Mouse (Mus musculus): Measurements from ENCODE around the gene Bpifb4. TPM values are rescaled to one million over a fixed set of nuclear protein-coding genes. Genes with fewer than 3 reads are reported as not detected.

The Bpifb4 gene
- polyA plus RNA-seq, 2 experiments, result 0.04 to 0.15 TPM

DNA sequence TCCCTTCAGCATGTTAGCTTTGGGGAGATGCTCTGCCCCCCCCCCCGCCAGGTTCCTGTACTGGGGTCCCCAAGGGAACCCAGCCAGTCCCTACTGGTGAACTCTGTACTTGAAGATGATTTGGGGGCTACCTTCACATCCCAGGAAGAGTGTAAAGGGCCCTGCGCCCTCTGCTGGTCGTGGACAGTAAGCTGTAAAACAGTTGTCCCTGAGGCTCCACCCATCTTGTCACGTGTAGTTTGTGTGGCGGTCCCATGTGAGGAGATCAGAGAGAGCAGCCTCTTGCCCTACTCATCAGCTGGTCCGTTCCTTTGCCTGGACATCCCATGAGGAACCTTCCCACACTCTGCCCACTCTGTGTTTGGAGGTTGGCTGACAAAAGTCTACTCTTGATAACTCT, 15.8 kb downstream of the Bpifb4 start:
- H3K4me1 ChIP-seq (replicated peaks; ENCODE audit: control insufficient read depth in 2 of 2, insufficient read depth in 2 of 2, low read length in 1 of 2), result no peaks in the 10 kb centered on the region
- H3K9ac ChIP-seq (replicated peaks), result no peak overlapping the region
- H3K27ac ChIP-seq, result no peak overlapping the region
- no peak overlapping the region for H3K4me2 ChIP-seq (ENCODE audit: low read depth)
- no peaks in the 10 kb centered on the region for H3K9me3 ChIP-seq (ENCODE audit: control insufficient read depth, low read length)
- DNase-seq (ENCODE audit: low read depth in 3 of 3, low spot score in 3 of 3), result peak; percentile 34 to 41 (median 40)
- no peaks in the 10 kb centered on the region for H3K27me3 ChIP-seq (ENCODE audit: control insufficient read depth, insufficient read depth, low read length)
- no peak for ATAC-seq (ENCODE audit: insufficient read depth)
- peak; percentile 80 for TF ChIP-seq CTCF (IDR thresholded peaks at IDR 0.05; ENCODE audit: low read depth)
- TF ChIP-seq EP300 (IDR thresholded peaks at IDR 0.05; ENCODE audit: low read depth), result no peak
- no peak overlapping the region for H3K4me3 ChIP-seq (ENCODE audit: insufficient read depth in 1 of 2, low read depth in 2 of 2, low read length in 2 of 2)
- 8% methylated on average over 6 of the region's 6 CpGs for WGBS (ENCODE audit: insufficient replicate concordance)
- no peaks in the 10 kb centered on the region for H3K36me3 ChIP-seq (replicated peaks; ENCODE audit: control insufficient read depth, insufficient read depth, low read depth)

DNA sequence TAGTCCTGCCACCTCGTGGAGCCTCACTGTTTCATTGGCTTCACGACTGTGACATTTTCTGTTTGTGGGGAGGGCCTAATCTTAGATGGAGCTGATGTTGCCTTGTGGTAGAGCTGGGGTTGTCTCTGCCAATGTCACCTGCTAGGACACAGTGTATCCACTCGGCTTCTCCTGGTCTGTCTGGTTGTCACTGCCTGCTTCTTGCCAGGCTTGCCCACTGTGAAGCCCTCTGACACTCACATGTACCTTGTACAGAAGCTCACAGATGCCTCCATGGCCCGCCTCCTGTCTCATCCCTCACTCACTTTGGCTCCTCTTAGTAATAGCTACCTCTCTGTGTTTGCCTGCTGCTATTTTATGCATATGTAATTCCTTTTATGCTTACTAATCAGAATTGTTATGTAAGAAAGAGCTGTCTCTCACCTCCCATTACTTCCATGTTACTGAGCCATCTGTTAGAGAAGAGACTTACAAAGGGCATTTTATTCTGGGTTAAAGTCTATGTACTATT, 24.9 kb downstream of the Bpifb4 start:
- TF ChIP-seq EP300 (IDR thresholded peaks at IDR 0.05; ENCODE audit: low read depth) (no peak), CTCF (IDR thresholded peaks at IDR 0.05; ENCODE audit: low read depth) (no peak)
- WGBS (ENCODE audit: insufficient replicate concordance), result 39% methylated on average over 4 of the region's 4 CpGs

DNA sequence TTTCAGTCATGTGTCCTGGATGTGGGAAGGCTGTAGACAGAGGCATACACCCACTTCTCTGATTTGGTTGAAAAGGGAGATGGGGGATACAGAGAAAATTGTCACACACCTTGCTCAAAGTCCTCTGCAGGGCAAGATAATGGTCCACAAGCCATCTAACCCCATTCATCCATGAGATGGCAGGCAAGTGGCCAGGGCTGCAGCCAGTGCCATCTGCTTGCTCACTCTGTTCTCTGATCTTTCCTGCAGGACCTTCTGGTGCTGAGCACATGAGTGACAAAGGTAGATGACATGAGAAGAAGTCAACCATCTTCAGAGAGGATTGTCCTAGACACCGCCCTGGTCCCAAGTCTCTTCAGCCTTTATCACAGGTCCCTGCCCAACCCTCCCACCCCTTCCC, 25.3 kb downstream of the Bpifb4 start:
- 57% methylated on average over 1 of the region's 1 CpGs for WGBS (ENCODE audit: insufficient replicate concordance)

More for the DNA sequence above, 24.9 kb downstream of the Bpifb4 start:
- Histone ChIP-seq H3K9me3 (ENCODE audit: control insufficient read depth, low read length) (no peaks in the 10 kb centered on the region), H3K4me3 (ENCODE audit: insufficient read depth in 1 of 2, low read depth in 2 of 2, low read length in 2 of 2) (no peak overlapping the region), H3K36me3 (replicated peaks; ENCODE audit: control insufficient read depth, insufficient read depth, low read depth) (no peaks in the 10 kb centered on the region), H3K27ac (no peak overlapping the region), H3K9ac (replicated peaks) (no peak overlapping the region), H3K4me1 (replicated peaks; ENCODE audit: control insufficient read depth in 2 of 2, insufficient read depth in 2 of 2, low read length in 1 of 2) (no peaks in the 10 kb centered on the region), H3K27me3 (ENCODE audit: control insufficient read depth, insufficient read depth, low read length) (no peaks in the 10 kb centered on the region), H3K4me2 (ENCODE audit: low read depth) (no peak overlapping the region)
- no peak for DNase-seq (ENCODE audit: low read depth in 3 of 3, low spot score in 3 of 3)
- ATAC-seq (ENCODE audit: insufficient read depth), result no peak

DNA sequence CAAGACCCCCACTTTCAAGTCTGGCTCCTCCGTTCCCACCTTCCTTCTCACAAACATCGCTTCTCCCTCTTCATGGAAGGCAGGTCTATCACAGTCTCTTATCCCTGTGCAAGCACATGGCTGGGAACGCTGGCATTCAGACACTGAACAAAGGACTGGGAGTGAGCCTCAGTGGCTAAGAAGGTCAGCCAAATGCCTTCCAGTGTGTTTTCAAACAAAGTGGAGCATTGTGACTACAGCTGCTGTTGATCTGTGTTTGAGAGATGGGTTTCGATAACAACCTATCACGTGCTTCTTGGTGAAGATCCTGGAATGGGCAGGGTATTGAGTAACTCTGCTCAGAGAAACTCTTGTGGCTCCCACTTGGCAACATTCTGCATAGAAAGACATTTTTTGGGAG, 32.2 kb downstream of the Bpifb4 start:
- Histone ChIP-seq H3K27ac (no peak overlapping the region), H3K4me2 (ENCODE audit: low read depth) (no peak overlapping the region), H3K4me3 (ENCODE audit: insufficient read depth in 1 of 2, low read depth in 2 of 2, low read length in 2 of 2) (no peak overlapping the region), H3K27me3 (ENCODE audit: control insufficient read depth, insufficient read depth, low read length) (no peaks in the 10 kb centered on the region), H3K9me3 (ENCODE audit: control insufficient read depth, low read length) (no peaks in the 10 kb centered on the region), H3K4me1 (replicated peaks; ENCODE audit: control insufficient read depth in 2 of 2, insufficient read depth in 2 of 2, low read length in 1 of 2) (no peaks in the 10 kb centered on the region), H3K9ac (replicated peaks) (no peak overlapping the region), H3K36me3 (replicated peaks; ENCODE audit: control insufficient read depth, insufficient read depth, low read depth) (no peaks in the 10 kb centered on the region)
- no peak for TF ChIP-seq EP300 (IDR thresholded peaks at IDR 0.05; ENCODE audit: low read depth)
- TF ChIP-seq CTCF (IDR thresholded peaks at IDR 0.05; ENCODE audit: low read depth), result no peak
- WGBS (ENCODE audit: insufficient replicate concordance), result 62% methylated on average over 5 of the region's 5 CpGs
- DNase-seq (ENCODE audit: low read depth in 3 of 3, low spot score in 3 of 3) (no peak), ATAC-seq (ENCODE audit: insufficient read depth) (no peak)

More for the DNA sequence above, 25.3 kb downstream of the Bpifb4 start:
- TF ChIP-seq CTCF (IDR thresholded peaks at IDR 0.05; ENCODE audit: low read depth), result no peak
- TF ChIP-seq EP300 (IDR thresholded peaks at IDR 0.05; ENCODE audit: low read depth), result no peak
- no peak for DNase-seq (ENCODE audit: low read depth in 3 of 3, low spot score in 3 of 3)
- no peak overlapping the region for H3K4me2 ChIP-seq (ENCODE audit: low read depth)
- no peak overlapping the region for H3K27ac ChIP-seq
- no peak overlapping the region for H3K4me3 ChIP-seq (ENCODE audit: insufficient read depth in 1 of 2, low read depth in 2 of 2, low read length in 2 of 2)
- ATAC-seq (ENCODE audit: insufficient read depth), result no peak
- H3K9me3 ChIP-seq (ENCODE audit: control insufficient read depth, low read length), result no peaks in the 10 kb centered on the region
- no peaks in the 10 kb centered on the region for H3K36me3 ChIP-seq (replicated peaks; ENCODE audit: control insufficient read depth, insufficient read depth, low read depth)
- H3K27me3 ChIP-seq (ENCODE audit: control insufficient read depth, insufficient read depth, low read length), result no peaks in the 10 kb centered on the region
- H3K4me1 ChIP-seq (replicated peaks; ENCODE audit: control insufficient read depth in 2 of 2, insufficient read depth in 2 of 2, low read length in 1 of 2), result no peaks in the 10 kb centered on the region
- no peak overlapping the region for H3K9ac ChIP-seq (replicated peaks)

DNA sequence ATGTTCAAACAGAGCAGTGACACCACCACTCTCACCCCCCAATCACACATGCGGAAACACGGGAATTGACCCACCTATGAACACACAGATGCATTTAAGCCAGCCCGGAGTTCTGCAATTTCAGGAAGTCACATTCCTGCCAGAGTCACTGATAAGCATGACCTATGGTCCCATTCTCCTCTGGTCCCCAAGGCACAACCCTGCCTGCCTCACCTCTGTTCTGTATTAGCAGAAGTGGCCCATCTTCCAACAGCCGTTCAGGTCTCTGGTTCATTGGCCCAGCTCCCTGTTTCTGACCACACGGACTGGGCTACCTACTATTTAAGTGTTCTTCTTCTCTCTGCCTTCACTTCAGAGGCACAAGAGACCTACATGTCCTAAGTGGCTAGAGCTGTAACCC, 36.6 kb downstream of the Bpifb4 start, which contains the start of gene Bpifa6:
Gene Bpifa6, plus strand, starts transcription at position 364 of the 400 bp plus-strand sequence.
- TF ChIP-seq EP300 (IDR thresholded peaks at IDR 0.05; ENCODE audit: low read depth) (no peak), CTCF (IDR thresholded peaks at IDR 0.05; ENCODE audit: low read depth) (no peak)
- WGBS (ENCODE audit: insufficient replicate concordance), result 55% methylated on average over 5 of the region's 5 CpGs
- no peak within 1 kb of the TSS for H3K4me3 ChIP-seq (ENCODE audit: insufficient read depth in 1 of 2, low read depth in 2 of 2, low read length in 2 of 2)
- ATAC-seq (ENCODE audit: insufficient read depth) (no peak), DNase-seq (ENCODE audit: low read depth in 3 of 3, low spot score in 3 of 3) (no peak)
- H3K27me3 ChIP-seq (ENCODE audit: control insufficient read depth, insufficient read depth, low read length), result no peaks in the 10 kb centered on the region
- no peak within 1 kb of the TSS for H3K9ac ChIP-seq (replicated peaks)
- H3K36me3 ChIP-seq (replicated peaks; ENCODE audit: control insufficient read depth, insufficient read depth, low read depth), result no peaks in the 10 kb centered on the region
- no peaks in the 10 kb centered on the region for H3K9me3 ChIP-seq (ENCODE audit: control insufficient read depth, low read length)
- H3K27ac ChIP-seq, result no peak within 1 kb of the TSS
- no peaks in the 10 kb centered on the region for H3K4me1 ChIP-seq (replicated peaks; ENCODE audit: control insufficient read depth in 2 of 2, insufficient read depth in 2 of 2, low read length in 1 of 2)
- no peak within 1 kb of the TSS for H3K4me2 ChIP-seq (ENCODE audit: low read depth)

Measured in liver, embryonic 14.5 days (tissue).